Mouse (Mus musculus) layer of hippocampus, adult 2 months (tissue): ENCODE measurements around the gene Morn1. TPM values are rescaled to one million over a fixed set of nuclear protein-coding genes. Genes with fewer than 3 reads are reported as not detected.
"Not testable (repeated sequence)": the region's sequence is repeated elsewhere in the genome, so short reads cannot be mapped to it uniquely, and the experiment has no call there.

Experiments used
- DNase-seq, 2 experiments: peaks; one replicate each; pipeline ENCODE4 v3.0.0; 2022; ENCODE audit warnings: low spot score in 2 of 2
- H3K27ac ChIP-seq: fragments of 200-600 bp; 2 replicates; pipeline ENCODE4 v1.8.1; 2022
- H3K4me3 ChIP-seq: fragments of 200-600 bp; 2 replicates; pipeline ENCODE4 v1.8.1; 2022; ENCODE audit warnings: mild to moderate bottlenecking
- CTCF ChIP-seq: fragments of 200-600 bp; conservative IDR thresholded peaks from 2 replicates; pipeline ENCODE4 v1.8.1; 2022; ENCODE audit warnings: antibody characterized with exemption, mild to moderate bottlenecking, moderate library complexity
- total RNA-seq, 2 experiments: library from RNA; stranded (reverse); gene quantifications; 2 replicates each; pipeline ENCODE4 v1.2.3; 2021

Gene Morn1
- total RNA-seq, 2 experiments from 2014 or later: 11.8 to 14.0 TPM

DNA sequence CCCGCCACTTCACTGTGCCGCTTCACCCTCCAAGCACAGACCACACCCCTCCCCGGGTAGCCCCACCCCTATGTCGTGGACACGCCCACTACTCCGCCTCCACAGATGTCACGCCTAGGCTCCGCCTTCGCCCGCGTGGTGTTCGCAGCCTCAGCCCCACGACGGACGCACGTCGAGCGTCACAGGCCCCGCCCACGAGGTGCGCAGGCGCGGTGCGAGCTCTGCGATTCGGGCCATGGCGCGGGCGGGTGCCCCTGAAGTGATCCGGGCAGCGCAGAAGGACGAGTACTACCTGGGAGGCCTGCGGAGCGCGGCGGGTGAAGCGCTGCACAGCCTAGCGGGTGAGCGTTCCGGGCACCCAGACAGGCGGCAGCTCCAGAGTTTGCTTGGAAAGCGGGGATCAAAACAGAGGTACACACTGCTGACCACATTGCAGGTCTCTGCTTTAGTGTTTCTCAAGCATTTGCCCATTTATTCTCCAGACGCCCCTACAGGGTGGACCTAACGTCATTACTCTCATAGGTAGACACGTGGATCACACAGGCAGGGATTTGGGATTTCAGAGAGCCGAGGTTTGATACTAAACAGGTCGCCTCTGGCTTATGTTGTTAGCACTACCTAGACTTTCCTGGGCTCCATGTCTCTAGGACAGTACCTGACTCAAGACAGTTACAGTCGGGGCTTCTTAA lies 19.4 kb upstream of the Morn1 start, which contains the start of gene Pex10:
Gene Pex10 (plus strand): TSS at position 183 of the 689 bp plus-strand sequence.
- Histone ChIP-seq H3K4me3 (peak within 1 kb of the TSS; percentile 96), H3K27ac (peak within 1 kb of the TSS; percentile 96)
- TF ChIP-seq CTCF: no peak
- peak; percentile 97 to 98 for DNase-seq

- peak overlapping the region; percentile 96; the same call in 1 of the 2 replicates for H3K27ac ChIP-seq
- TF ChIP-seq CTCF: no peak
- no peak overlapping the region for H3K4me3 ChIP-seq
- no peak for DNase-seq
Measured at GRCm38 (mm10) chr4:155068357-155068972, 17.9 kb upstream of the Morn1 start.

DNA sequence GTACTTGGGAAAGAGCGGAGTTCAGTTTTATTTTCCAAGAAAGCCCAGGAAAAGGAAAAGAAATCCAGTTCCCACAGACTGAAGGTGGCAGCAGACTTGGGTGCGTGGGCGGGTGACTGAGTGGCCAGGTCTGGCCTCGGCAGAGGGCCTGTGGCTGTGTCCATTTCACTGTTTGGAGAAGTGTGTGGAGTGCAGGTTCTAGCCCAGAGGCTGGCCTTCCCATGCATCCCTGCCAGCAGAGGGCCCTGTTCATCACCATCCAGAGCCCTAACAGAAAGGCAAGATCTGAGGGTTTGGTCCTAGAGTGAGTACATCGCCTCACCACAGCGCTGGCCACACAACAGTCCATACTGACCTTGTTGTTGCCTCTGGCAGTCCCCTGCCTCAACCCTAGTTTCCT lies 17.2 kb upstream of the Morn1 start:
- peak in 1 of 2 experiments; percentile 37 for DNase-seq
- H3K27ac ChIP-seq: no peak overlapping the region
- no peak overlapping the region for H3K4me3 ChIP-seq
- peak; percentile 69 for TF ChIP-seq CTCF

DNA sequence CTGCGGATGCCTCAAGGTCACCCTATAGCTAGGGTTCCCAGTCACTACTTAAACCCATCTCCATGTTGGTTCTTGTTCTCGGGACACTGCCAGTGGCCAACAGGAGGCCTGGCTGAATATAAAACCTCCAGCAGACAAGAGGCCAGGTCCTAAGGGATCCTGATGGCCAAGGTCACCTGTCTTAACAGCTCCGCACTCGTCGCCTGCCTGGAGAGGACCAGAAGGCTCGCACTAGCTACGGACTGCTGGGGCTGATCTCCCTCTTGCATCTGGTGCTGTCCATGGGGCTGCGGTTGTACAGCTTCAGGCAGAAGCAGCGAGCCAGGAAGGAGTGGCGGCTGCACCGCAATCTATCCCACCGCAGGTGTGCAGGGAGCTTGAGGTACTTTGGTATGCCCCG lies 16.2 kb upstream of the Morn1 start:
- H3K4me3 ChIP-seq: no peak overlapping the region
- no peak for DNase-seq
- no peak overlapping the region for H3K27ac ChIP-seq
- no peak for TF ChIP-seq CTCF

GRCm38 (mm10) chr4:155070921-155071320 lies 15.5 kb upstream of the Morn1 start:
- no peak overlapping the region for H3K27ac ChIP-seq
- DNase-seq: no peak
- TF ChIP-seq CTCF: no peak
- no peak overlapping the region for H3K4me3 ChIP-seq

DNA sequence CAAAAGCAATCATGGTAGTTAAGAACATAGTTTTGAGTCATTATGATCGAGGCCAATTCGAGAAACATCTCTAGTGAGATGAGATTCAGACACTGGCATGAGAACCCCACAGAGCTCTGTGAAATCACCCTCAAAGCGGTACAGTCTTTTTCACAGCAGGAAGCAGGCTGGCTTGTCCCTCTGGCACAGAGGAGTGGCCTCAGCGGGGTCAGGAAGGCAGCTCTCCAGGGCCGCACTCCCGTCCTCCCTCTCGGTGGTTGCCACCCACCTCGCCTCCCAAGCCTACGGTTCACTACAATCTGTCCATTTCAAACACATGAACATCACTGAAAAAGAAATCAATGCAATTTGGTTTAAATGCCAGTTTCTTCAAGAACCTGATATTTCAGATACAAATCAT lies 12.0 kb upstream of the Morn1 start:
- Histone ChIP-seq H3K4me3 (no peak overlapping the region), H3K27ac (no peak overlapping the region; the same call in 1 of the 2 replicates)
- no peak for TF ChIP-seq CTCF
- no peak for DNase-seq

- DNase-seq: no peak
- peak; percentile 59 for TF ChIP-seq CTCF
- Histone ChIP-seq H3K4me3 (no peak overlapping the region), H3K27ac (no peak overlapping the region)
Measured at GRCm38 (mm10) chr4:155075137-155075536, 11.2 kb upstream of the Morn1 start.

DNA sequence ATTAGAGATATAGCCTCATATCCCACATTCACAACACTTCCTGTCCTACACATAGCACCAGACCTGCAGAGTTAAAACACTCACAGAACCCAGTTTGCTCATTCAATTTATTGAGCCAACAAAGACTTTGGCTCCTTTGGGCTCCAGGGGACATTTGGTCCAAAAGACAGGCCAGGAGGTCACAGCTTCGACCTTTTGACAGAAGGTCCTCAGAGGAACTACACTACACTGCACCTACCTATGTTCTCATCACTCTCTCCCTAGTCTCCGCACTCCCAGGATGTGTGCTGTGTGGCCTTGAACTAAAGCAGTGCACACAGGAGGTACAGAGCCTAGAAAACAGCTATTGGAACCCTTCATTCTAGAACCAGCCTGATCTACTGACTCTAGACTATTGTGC lies 10.6 kb upstream of the Morn1 start:
- TF ChIP-seq CTCF: no peak
- DNase-seq: no peak
- no peak overlapping the region for H3K4me3 ChIP-seq
- H3K27ac ChIP-seq: no peak overlapping the region

GRCm38 (mm10) chr4:155076677-155077076 lies 9.7 kb upstream of the Morn1 start:
- DNase-seq: no peak
- H3K4me3 ChIP-seq: no peak overlapping the region
- H3K27ac ChIP-seq: no peak overlapping the region
- TF ChIP-seq CTCF: peak; percentile 40

DNA sequence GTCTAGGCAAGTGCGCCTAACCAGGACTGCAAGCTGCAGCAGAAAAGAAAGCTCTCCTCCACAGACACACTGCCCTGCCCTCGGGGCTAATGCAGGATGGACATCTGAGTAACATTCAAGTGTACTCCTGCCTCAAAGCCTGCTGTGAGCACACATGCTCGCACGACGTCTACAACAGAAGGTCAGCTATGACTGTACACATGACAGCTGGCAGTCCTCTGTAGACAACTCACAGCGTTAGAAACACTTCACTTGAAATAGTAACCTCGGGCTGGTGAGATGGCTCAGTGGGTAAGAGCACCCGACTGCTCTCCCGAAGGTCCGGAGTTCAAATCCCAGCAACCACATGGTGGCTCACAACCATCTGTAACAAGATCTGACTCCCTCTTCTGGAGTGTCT lies 7.6 kb upstream of the Morn1 start:
- not testable (repeated sequence) for H3K27ac ChIP-seq, H3K4me3 ChIP-seq, DNase-seq

- DNase-seq: no peak
- Histone ChIP-seq H3K4me3 (no peak overlapping the region), H3K27ac (no peak overlapping the region)
- no peak for TF ChIP-seq CTCF
Measured at GRCm38 (mm10) chr4:155079666-155080065, 6.7 kb upstream of the Morn1 start.

- peak; percentile 24 for TF ChIP-seq CTCF
Measured at GRCm38 (mm10) chr4:155083553-155083952, 2.8 kb upstream of the Morn1 start.

DNA sequence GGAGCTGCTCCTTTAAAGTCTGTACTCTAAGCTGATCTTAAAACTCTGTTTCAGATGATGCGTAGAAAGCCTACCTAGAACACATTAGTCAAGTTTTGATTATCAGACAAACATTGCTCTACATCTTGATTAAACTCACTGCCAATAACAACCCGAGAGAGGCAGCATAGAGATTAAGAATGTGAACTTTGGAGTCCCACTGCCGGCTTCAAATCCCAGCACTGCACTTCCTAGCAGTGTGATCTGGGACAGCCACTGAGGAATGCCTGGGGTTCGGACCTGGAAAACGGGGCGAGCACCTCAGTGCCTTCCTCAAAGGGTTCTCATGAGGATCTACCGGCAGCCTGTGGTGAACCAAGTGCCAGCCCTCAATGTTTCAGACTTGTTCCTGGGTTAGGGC lies 2.0 kb upstream of the Morn1 start:
- no peak for TF ChIP-seq CTCF
- H3K27ac ChIP-seq: no peak overlapping the region
- H3K4me3 ChIP-seq: no peak overlapping the region
- no peak for DNase-seq

More at GRCm38 (mm10) chr4:155083553-155083952, 2.8 kb upstream of the Morn1 start:
- Histone ChIP-seq H3K27ac (no peak overlapping the region), H3K4me3 (no peak overlapping the region)
- DNase-seq: no peak
